Mouse (Mus musculus): Measurements from ENCODE around the gene Camk1d.

DNA sequence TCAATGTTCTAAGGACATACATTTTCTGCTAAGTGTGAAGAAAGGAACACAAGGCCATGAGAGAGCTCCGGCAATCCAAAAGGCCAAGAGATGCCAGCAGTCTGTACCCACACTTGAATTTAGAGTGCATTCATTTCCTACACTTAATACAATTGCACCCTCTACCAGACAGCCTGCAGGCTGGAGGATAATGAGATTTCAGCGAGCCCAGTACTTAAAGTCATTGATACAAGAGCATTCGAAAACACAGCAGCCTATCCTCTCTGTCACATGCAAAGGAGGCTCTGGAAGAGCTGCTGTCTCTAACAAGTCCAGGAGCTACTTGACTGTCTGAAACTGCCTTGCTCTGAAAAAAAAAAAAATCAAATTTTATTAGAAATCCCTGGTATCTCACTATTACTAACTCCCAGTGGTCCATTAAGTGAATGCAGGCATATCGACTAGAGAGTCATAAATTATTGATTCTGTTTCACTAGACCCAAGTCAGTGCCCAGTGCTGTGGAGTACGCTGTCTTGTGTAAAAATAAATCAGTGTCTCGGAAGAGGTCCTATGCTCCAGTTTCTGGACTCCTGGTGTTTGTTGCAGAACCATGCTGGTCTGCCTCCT is 336.1 kb downstream of the Camk1d start:
- no peak for TF ChIP-seq CTCF (IDR thresholded peaks at IDR 0.05; ENCODE audit: low read depth)
- no peak for TF ChIP-seq EP300 (optimal IDR thresholded peaks at IDR 0.05)
